Mouse (Mus musculus) lung, embryonic 14.5 days (tissue): ENCODE measurements around the gene Plppr1. TPM values are rescaled to one million over a fixed set of nuclear protein-coding genes. Genes with fewer than 3 reads are reported as not detected.

ENCODE experiments used
- ATAC-seq: fragments of 200-750 bp; cut with Nextera tagmentation; 2 replicates; pipeline ENCODE4 v1.8.0; 2017; ENCODE audit warnings: mild to moderate bottlenecking, moderate TSS enrichment, moderate library complexity; ENCODE audit not compliant: insufficient read depth
- DNase-seq: peaks from one replicate; pipeline ENCODE4 v3.0.0-alpha.2; 2015
- H3K27ac ChIP-seq: fragments of 300-500 bp; sonication (generic); 2 replicates; pipeline ENCODE4 v1.5.1; 2014; ENCODE audit warnings: low read depth, mild to moderate bottlenecking, moderate library complexity
- H3K27me3 ChIP-seq: fragments of 300-500 bp; sonication (generic); 2 replicates; pipeline ENCODE4 v1.6.1; 2014; ENCODE audit warnings: low read length, control low read depth; ENCODE audit not compliant: insufficient read depth
- H3K36me3 ChIP-seq: fragments of 300-500 bp; sonication (generic); 2 replicates; pipeline ENCODE4 v1.6.1; 2014; ENCODE audit warnings: control low read depth; ENCODE audit not compliant: insufficient read depth
- H3K4me1 ChIP-seq: fragments of 300-500 bp; sonication (generic); 2 replicates; pipeline ENCODE4 v1.6.1; 2014; ENCODE audit warnings: antibody characterized with exemption, control low read depth; ENCODE audit not compliant: insufficient read depth
- H3K4me2 ChIP-seq: fragments of 300-500 bp; sonication (generic); 2 replicates; pipeline ENCODE4 v1.6.1; 2014; ENCODE audit warnings: mild to moderate bottlenecking
- H3K4me3 ChIP-seq: fragments of 300-500 bp; sonication (generic); 2 replicates; pipeline ENCODE4 v1.5.1; 2014; ENCODE audit warnings: low read depth, low read length
- H3K9ac ChIP-seq: fragments of 300-500 bp; sonication (generic); 2 replicates; pipeline ENCODE4 v1.6.1; 2014
- H3K9me3 ChIP-seq: fragments of 300-500 bp; sonication (generic); 2 replicates; pipeline ENCODE4 v1.6.1; 2016; ENCODE audit warnings: low read depth, low read length, control low read depth
- CTCF ChIP-seq: IDR thresholded peaks from 2 replicates; pipeline ENCODE4 v1.5.1; 2016; ENCODE audit warnings: antibody characterized with exemption, low read depth
- WGBS: fragments of 180-500 bp; shearing (Covaris S2); extraction: QIAGEN DNeasy Blood & Tissue Kit; methylation state at CpG from one replicate; pipeline ENCODE4 v1.1.7; 2014; 5-methylcytosine and 5-hydroxymethylcytosine counted together
- polyA plus RNA-seq: library from polyadenylated mRNA; unstranded; fragments of >200 nt; fragmentation: Nextera tagmentation; extraction: Ambion mirVana; gene quantifications from 2 replicates; pipeline ENCODE4 v1.2.1, GENCODE M21; 2014

Plppr1 gene
- polyA plus RNA-seq, 1 experiment from 2014 or later = 0.63 TPM

GRCm38 (mm10) chr4:49386873-49387272 lies 327.8 kb downstream of the Plppr1 start:
- no peaks in the 10 kb centered on the region for H3K9me3 ChIP-seq
- H3K4me3 ChIP-seq = no peak overlapping the region
- H3K36me3 ChIP-seq = no peaks in the 10 kb centered on the region
- H3K27me3 ChIP-seq = no peaks in the 10 kb centered on the region
- no peak overlapping the region for H3K9ac ChIP-seq
- ATAC-seq (no peak), DNase-seq (no peak)
- TF ChIP-seq CTCF = no peak
- no peaks in the 10 kb centered on the region for H3K4me1 ChIP-seq
- H3K4me2 ChIP-seq = no peak overlapping the region
- WGBS = 31% methylated on average over 2 of the region's 2 CpGs
- no peak overlapping the region for H3K27ac ChIP-seq
